Mouse (Mus musculus) NIH3T3 (cell line): ENCODE results near the gene Tnfaip8l1.
A peak's percentile ranks its signal among the peaks of the same experiment; 100 is the strongest.

ENCODE experiments used
- DNase-seq: peaks from one replicate; pipeline ENCODE4 v3.0.0-alpha.2; 2012; ENCODE audit warnings: low read depth

Gene Tnfaip8l1

GRCm38 (mm10) chr17:56162231-56162774 is at the start of gene Tnfaip8l1:
Gene Tnfaip8l1, plus strand, starts transcription at chr17:56162477.
- peak; percentile 97 for DNase-seq

- DNase-seq: no peak
Observed at GRCm38 (mm10) chr17:56112743-56113142, 49.5 kb upstream of the Tnfaip8l1 start.

- no peak for DNase-seq
Observed at GRCm38 (mm10) chr17:56116193-56116592, 46.1 kb upstream of the Tnfaip8l1 start.

GRCm38 (mm10) chr17:56117251-56117710 is 45.0 kb upstream of the Tnfaip8l1 start, which contains the start of gene Plin5:
Gene Plin5, minus strand, starts transcription at chr17:56117596.
- no peak for DNase-seq

- no peak for DNase-seq
Observed at GRCm38 (mm10) chr17:56119431-56119830, 42.8 kb upstream of the Tnfaip8l1 start.

GRCm38 (mm10) chr17:56119981-56120880 is 42.0 kb upstream of the Tnfaip8l1 start:
- no peak for DNase-seq

- no peak for DNase-seq
Observed at GRCm38 (mm10) chr17:56121826-56122225, 40.5 kb upstream of the Tnfaip8l1 start, which contains the start of gene Lrg1. Gene Lrg1, minus strand, starts transcription at chr17:56122001.

- no peak for DNase-seq
Observed at GRCm38 (mm10) chr17:56123161-56123560, 39.1 kb upstream of the Tnfaip8l1 start.

GRCm38 (mm10) chr17:56123681-56124340 is 38.5 kb upstream of the Tnfaip8l1 start:
- DNase-seq: no peak

- peak; percentile 87 for DNase-seq
Observed at GRCm38 (mm10) chr17:56124377-56125275, 37.7 kb upstream of the Tnfaip8l1 start.

- DNase-seq: no peak
Observed at GRCm38 (mm10) chr17:56125276-56125630, 37.0 kb upstream of the Tnfaip8l1 start.

- no peak for DNase-seq
Observed at GRCm38 (mm10) chr17:56126175-56126574, 36.1 kb upstream of the Tnfaip8l1 start.

GRCm38 (mm10) chr17:56128246-56128645 is 34.0 kb upstream of the Tnfaip8l1 start:
- no peak for DNase-seq

GRCm38 (mm10) chr17:56131136-56131535 is 31.1 kb upstream of the Tnfaip8l1 start:
- no peak for DNase-seq

GRCm38 (mm10) chr17:56131814-56132213 is 30.5 kb upstream of the Tnfaip8l1 start:
- peak; percentile 85 for DNase-seq

- peak; percentile 80 for DNase-seq
Observed at GRCm38 (mm10) chr17:56132661-56133060, 29.6 kb upstream of the Tnfaip8l1 start.

GRCm38 (mm10) chr17:56133457-56134363 is 28.6 kb upstream of the Tnfaip8l1 start:
- DNase-seq: peak; percentile 49

GRCm38 (mm10) chr17:56134463-56134971 is 27.8 kb upstream of the Tnfaip8l1 start:
- peak; percentile 82 for DNase-seq

GRCm38 (mm10) chr17:56136558-56136957 is 25.7 kb upstream of the Tnfaip8l1 start:
- DNase-seq: no peak
